Mouse (Mus musculus) megakaryocyte-erythroid progenitor cell, adult 5 weeks (primary cell): ENCODE measurements around the gene Tmbim7. TPM values are rescaled to one million over a fixed set of nuclear protein-coding genes. Genes with fewer than 3 reads are reported as not detected.

ENCODE experiments used
- polyA plus RNA-seq: library from polyadenylated mRNA; stranded (reverse); fragments of >175 nt; gene quantifications from 2 replicates; pipeline ENCODE4 v1.2.3, GENCODE M21; 2012

Gene Tmbim7
- not detected in 2 replicates for polyA plus RNA-seq

GRCm38 (mm10) chr5:3650881-3651280 is at the start of gene Tmbim7:
TSS of gene Tmbim7 (plus strand) at chr5:3651181.

GRCm38 (mm10) chr5:3657085-3657484 is 6.1 kb downstream of the Tmbim7 start, which contains the start of gene Gatad1:
TSS of gene Gatad1 (minus strand) at chr5:3657185.

Other genes with a start within 250 kb of the Tmbim7 start
- gene Fam133b, start 107.3 kb upstream of the Tmbim7 start, polyA plus RNA-seq, result 17.8 and 23.4 TPM in 2 replicates
- 1.0 and 4.0 TPM in 2 replicates for gene 1700109H08Rik, start 79.6 kb upstream of the Tmbim7 start, polyA plus RNA-seq
- 4.7 and 5.4 TPM in 2 replicates for gene Pex1, start 55.1 kb upstream of the Tmbim7 start, polyA plus RNA-seq
- 7.4 and 7.5 TPM in 2 replicates for gene Rbm48, start 54.6 kb upstream of the Tmbim7 start, polyA plus RNA-seq
- gene Gatad1, start 6.0 kb downstream of the Tmbim7 start, polyA plus RNA-seq, result 46.8 and 64.0 TPM in 2 replicates
- 10.1 and 13.4 TPM in 2 replicates for gene Ankib1, start 151.7 kb downstream of the Tmbim7 start, polyA plus RNA-seq
- gene Krit1, start 152.0 kb downstream of the Tmbim7 start, polyA plus RNA-seq, result 5.7 and 7.6 TPM in 2 replicates
- not detected in 2 replicates for gene Lrrd1, start 194.0 kb downstream of the Tmbim7 start, polyA plus RNA-seq
- gene Mterf1a, start 242.8 kb downstream of the Tmbim7 start, polyA plus RNA-seq, result 0.28 and 0.36 TPM in 2 replicates